Mouse (Mus musculus) B cell, adult 2 months (primary cell): Measurements from ENCODE around the gene Ndufb2.

Experiments used
- DNase-seq, 2 experiments: peaks; one replicate each; pipeline ENCODE4 v3.0.0; 2022

The Ndufb2 gene

GRCm38 (mm10) chr6:39592401-39593214 lies at the start of gene Ndufb2:
TSS of gene Ndufb2 (plus strand) at chr6:39592574.
- DNase-seq, result peak; percentile 95

GRCm38 (mm10) chr6:39542631-39543597 lies 49.5 kb upstream of the Ndufb2 start:
- no peak for DNase-seq

- no peak for DNase-seq
Measured at GRCm38 (mm10) chr6:39543769-39544420, 48.5 kb upstream of the Ndufb2 start.

- no peak for DNase-seq
Measured at GRCm38 (mm10) chr6:39545474-39545873, 46.9 kb upstream of the Ndufb2 start.

- DNase-seq, result no peak
Measured at GRCm38 (mm10) chr6:39548030-39548429, 44.3 kb upstream of the Ndufb2 start.

GRCm38 (mm10) chr6:39551981-39552636 lies 40.3 kb upstream of the Ndufb2 start:
- DNase-seq, result peak; percentile 15 to 32

- DNase-seq, result no peak
Measured at GRCm38 (mm10) chr6:39554888-39555647, 37.3 kb upstream of the Ndufb2 start.

- no peak for DNase-seq
Measured at GRCm38 (mm10) chr6:39555648-39555945, 36.8 kb upstream of the Ndufb2 start.

GRCm38 (mm10) chr6:39556900-39557659 lies 35.3 kb upstream of the Ndufb2 start:
- DNase-seq, result peak; percentile 15 to 27

- DNase-seq, result peak in 1 of 2 experiments; percentile 17
Measured at GRCm38 (mm10) chr6:39557723-39558261, 34.6 kb upstream of the Ndufb2 start, which contains the start of gene Dennd2a. TSS of gene Dennd2a (minus strand) at chr6:39557867.

- no peak for DNase-seq
Measured at GRCm38 (mm10) chr6:39559276-39559939, 33.0 kb upstream of the Ndufb2 start.

GRCm38 (mm10) chr6:39562166-39563015 lies 30.0 kb upstream of the Ndufb2 start:
- peak; percentile 73 to 81 for DNase-seq

GRCm38 (mm10) chr6:39567528-39567927 lies 24.8 kb upstream of the Ndufb2 start:
- peak; percentile 37 to 40 for DNase-seq

- no peak for DNase-seq
Measured at GRCm38 (mm10) chr6:39570426-39570825, 21.9 kb upstream of the Ndufb2 start.

- DNase-seq, result peak; percentile 78
Measured at GRCm38 (mm10) chr6:39573791-39574554, 18.4 kb upstream of the Ndufb2 start, which contains the start of gene Adck2. TSS of gene Adck2 (plus strand) at chr6:39573873.

- peak in 1 of 2 experiments; percentile 11 for DNase-seq
Measured at GRCm38 (mm10) chr6:39574555-39574869, 17.9 kb upstream of the Ndufb2 start.

- DNase-seq, result no peak
Measured at GRCm38 (mm10) chr6:39574951-39575350, 17.4 kb upstream of the Ndufb2 start.

- DNase-seq, result no peak
Measured at GRCm38 (mm10) chr6:39579552-39579951, 12.8 kb upstream of the Ndufb2 start.
